11 mouse cellular contexts compared by ENCODE assay signal in genomic region chr14:120846073-120846850, GRCm38 (mm10).
DNase-seq lines count a peak whose midpoint lies in the region; ATAC-seq lines count a peak whose summit lies in the region.
"Had no signal": no experiment of that assay in that cellular context is flagged by ENCODE, and none has a peak within 500 bp of the region (broad histone marks: within the 10 kb centered on the region; RNA-seq: fewer than 3 reads in every experiment).

No protein-coding gene starts in this region.

- H3K27me3 ChIP-seq in kidney, embryonic 15.5 days = no peaks in the 10 kb centered on the region
- H3K27me3 ChIP-seq in forebrain, embryonic 14.5 days (replicated peaks; ENCODE audit: control insufficient read depth, insufficient read depth, low read length) = no peaks in the 10 kb centered on the region
- H3K27me3 ChIP-seq: limb, embryonic 13.5 days; neural tube, embryonic 15.5 days had no signal

- no peaks in the 10 kb centered on the region for H3K36me3 ChIP-seq in kidney, embryonic 15.5 days
- H3K36me3 ChIP-seq in forebrain, embryonic 14.5 days (ENCODE audit: control insufficient read depth, insufficient read depth, low read length) = no peaks in the 10 kb centered on the region
- H3K36me3 ChIP-seq: limb, embryonic 13.5 days; neural tube, embryonic 15.5 days had no signal

- 54% methylated on average over 10 of the region's 10 CpGs for WGBS in kidney, embryonic 15.5 days
- 76% methylated on average over 10 of the region's 10 CpGs for WGBS in forebrain, embryonic 14.5 days

- 0 out of 2 replicates have a peak overlapping the region, but pooled peaks have one; percentile 18 for H3K27ac ChIP-seq in kidney, embryonic 15.5 days
- no peak overlapping the region for H3K27ac ChIP-seq in forebrain, embryonic 14.5 days (ENCODE audit: low read depth, low read length)
- H3K27ac ChIP-seq: limb, embryonic 13.5 days; neural tube, embryonic 15.5 days had no signal

- no peak overlapping the region for H3K9ac ChIP-seq in kidney, embryonic 15.5 days
- no peak overlapping the region for H3K9ac ChIP-seq in forebrain, embryonic 14.5 days (ENCODE audit: low read length)
- H3K9ac ChIP-seq: limb, embryonic 13.5 days; neural tube, embryonic 15.5 days had no signal

- H3K4me2 ChIP-seq in kidney, embryonic 15.5 days = no peak overlapping the region
- H3K4me2 ChIP-seq in forebrain, embryonic 14.5 days (ENCODE audit: low read length) = no peak overlapping the region
- H3K4me2 ChIP-seq: limb, embryonic 13.5 days; neural tube, embryonic 15.5 days had no signal

- no peaks in the 10 kb centered on the region for H3K9me3 ChIP-seq in kidney, embryonic 15.5 days (replicated peaks)
- no peaks in the 10 kb centered on the region for H3K9me3 ChIP-seq in forebrain, embryonic 14.5 days (replicated peaks; ENCODE audit: control insufficient read depth, low read length)
- H3K9me3 ChIP-seq: limb, embryonic 13.5 days; neural tube, embryonic 15.5 days had no signal

- no peak overlapping the region for H3K4me3 ChIP-seq in kidney, embryonic 15.5 days (replicated peaks)
- no peak overlapping the region for H3K4me3 ChIP-seq in forebrain, embryonic 14.5 days (ENCODE audit: low read depth, low read length)
- H3K4me3 ChIP-seq: erythroblast, embryonic 14.5 days; limb, embryonic 13.5 days; neural tube, embryonic 15.5 days had no signal

- DNase-seq in ovary, adult 18-20 months (ENCODE audit: low spot score) = peak; percentile 76
- no peak for DNase-seq in ovary, postnatal 10 days (ENCODE audit: low spot score)
- peak; percentile 22 for DNase-seq in gastrocnemius, postnatal 25 days
- DNase-seq in testis, postnatal 14 days (ENCODE audit: low spot score) = peak; percentile 41
- DNase-seq in forebrain, embryonic 14.5 days (ENCODE audit: low spot score) = no peak
- DNase-seq in urinary bladder, adult 2 months (ENCODE audit: low spot score) = no peak
- no peak for DNase-seq in layer of hippocampus, adult 9-11 months

- peak; percentile 13; the same call in 1 of the 2 replicates for ATAC-seq in kidney, embryonic 15.5 days (replicated peaks; ENCODE audit: low FRiP score)
- ATAC-seq in forebrain, embryonic 14.5 days = no peak

- H3K4me1 ChIP-seq in kidney, embryonic 15.5 days = peaks cover 32% of the 10 kb centered on the region
- no peaks in the 10 kb centered on the region for H3K4me1 ChIP-seq in forebrain, embryonic 14.5 days (ENCODE audit: control insufficient read depth, insufficient read depth, low read length)
- H3K4me1 ChIP-seq: neural tube, embryonic 15.5 days had no signal

Comparison
In these comparisons a context has a peak if more than half of its experiments do, and no peak if none do; other contexts are left out.
1. DNase-seq: peak in ovary, adult 18-20 months (single experiment), gastrocnemius, postnatal 25 days (single experiment) and testis, postnatal 14 days (single experiment); none in ovary, postnatal 10 days (single experiment), forebrain, embryonic 14.5 days (single experiment), urinary bladder, adult 2 months (single experiment) and layer of hippocampus, adult 9-11 months (single experiment).